Mouse (Mus musculus): ENCODE measurements at regions not wholly inside any gene's neighbourhood (a gene's known extent, or its start where the extent isn't known, plus 50 kb on each side); places are given as distances from the start of the nearest gene placed in this dataset.

GRCm38 (mm10) chr5:133320626-133321025 is 777.5 kb upstream of the Auts2 start:
- no peak overlapping the region for H3K27ac ChIP-seq
- no peak for DNase-seq
- intact Hi-C loops (cut with DNase I): no loop called here
- TF ChIP-seq CTCF (IDR thresholded peaks at IDR 0.05): no peak
- no peak overlapping the region for H3K4me3 ChIP-seq

- no peak overlapping the region for H3K27ac ChIP-seq
- H3K4me3 ChIP-seq: no peak overlapping the region
- no peak for TF ChIP-seq CTCF (IDR thresholded peaks at IDR 0.05)
- intact Hi-C loops (cut with DNase I): no loop called here
- DNase-seq: no peak
Measured at GRCm38 (mm10) chr5:133320206-133320605, 777.1 kb upstream of the Auts2 start.

GRCm38 (mm10) chr5:133314031-133314430 is 770.9 kb upstream of the Auts2 start:
- DNase-seq: no peak
- intact Hi-C loops (cut with DNase I): no loop called here
- Histone ChIP-seq H3K4me3 (no peak overlapping the region), H3K27ac (no peak overlapping the region)
- TF ChIP-seq CTCF (IDR thresholded peaks at IDR 0.05): no peak

GRCm38 (mm10) chr5:133310979-133311890 is 768.1 kb upstream of the Auts2 start:
- no peak for TF ChIP-seq CTCF (IDR thresholded peaks at IDR 0.05)
- DNase-seq: no peak

GRCm38 (mm10) chr5:133267887-133268286 is 724.7 kb upstream of the Auts2 start:
- Histone ChIP-seq H3K27ac (no peak overlapping the region), H3K4me3 (no peak overlapping the region)
- intact Hi-C loops (cut with DNase I): no loop called here
- no peak for DNase-seq
- no peak for TF ChIP-seq CTCF (IDR thresholded peaks at IDR 0.05)

More at GRCm38 (mm10) chr5:133310979-133311890, 768.1 kb upstream of the Auts2 start:
- Histone ChIP-seq H3K27ac (no peak overlapping the region), H3K4me3 (no peak overlapping the region)
- intact Hi-C loops (cut with DNase I): no loop called here

GRCm38 (mm10) chr5:133267356-133267755 is 724.2 kb upstream of the Auts2 start:
- no peak for TF ChIP-seq CTCF (IDR thresholded peaks at IDR 0.05)
- H3K27ac ChIP-seq: no peak overlapping the region
- intact Hi-C loops (cut with DNase I): no loop called here
- H3K4me3 ChIP-seq: no peak overlapping the region
- DNase-seq: no peak

GRCm38 (mm10) chr5:133264976-133265375 is 721.8 kb upstream of the Auts2 start:
- intact Hi-C loops (cut with DNase I): no loop called here

GRCm38 (mm10) chr5:133218801-133219200 is 675.7 kb upstream of the Auts2 start:
- intact Hi-C loops (cut with DNase I): no loop called here
- TF ChIP-seq CTCF (IDR thresholded peaks at IDR 0.05): no peak
- Histone ChIP-seq H3K4me3 (no peak overlapping the region), H3K27ac (no peak overlapping the region)
- DNase-seq: no peak

More at GRCm38 (mm10) chr5:133264976-133265375, 721.8 kb upstream of the Auts2 start:
- TF ChIP-seq CTCF (IDR thresholded peaks at IDR 0.05): no peak
- DNase-seq: no peak
- Histone ChIP-seq H3K27ac (no peak overlapping the region), H3K4me3 (no peak overlapping the region)

- H3K27ac ChIP-seq: no peak overlapping the region
- no peak for DNase-seq
- H3K4me3 ChIP-seq: no peak overlapping the region
- intact Hi-C loops (cut with DNase I): no loop called here
- TF ChIP-seq CTCF (IDR thresholded peaks at IDR 0.05): no peak
Measured at GRCm38 (mm10) chr5:133198546-133198945, 655.4 kb upstream of the Auts2 start.

GRCm38 (mm10) chr5:133189798-133190571 is 646.8 kb upstream of the Auts2 start:
- DNase-seq: no peak
- Histone ChIP-seq H3K4me3 (no peak overlapping the region), H3K27ac (no peak overlapping the region)
- no peak for TF ChIP-seq CTCF (IDR thresholded peaks at IDR 0.05)
- intact Hi-C loops (cut with DNase I): no loop called here

- no peak overlapping the region for H3K27ac ChIP-seq
- no peak overlapping the region for H3K4me3 ChIP-seq
- intact Hi-C loops (cut with DNase I): no loop called here
- no peak for DNase-seq
- no peak for TF ChIP-seq CTCF (IDR thresholded peaks at IDR 0.05)
Measured at GRCm38 (mm10) chr5:133175636-133176035, 632.5 kb upstream of the Auts2 start.

GRCm38 (mm10) chr5:133173155-133173723 is 630.1 kb upstream of the Auts2 start:
- TF ChIP-seq CTCF (IDR thresholded peaks at IDR 0.05): no peak
- Histone ChIP-seq H3K27ac (no peak overlapping the region), H3K4me3 (no peak overlapping the region)
- peak; percentile 85 for DNase-seq
- intact Hi-C loops (cut with DNase I): no loop called here

GRCm38 (mm10) chr5:133172686-133173085 is 629.5 kb upstream of the Auts2 start:
- DNase-seq: no peak
- intact Hi-C loops (cut with DNase I): no loop called here
- no peak for TF ChIP-seq CTCF (IDR thresholded peaks at IDR 0.05)
- Histone ChIP-seq H3K27ac (no peak overlapping the region), H3K4me3 (no peak overlapping the region)

All from gastrocnemius, adult 2 months (tissue).